Mouse (Mus musculus): ENCODE results near the gene Sympk. TPM values are rescaled to one million over a fixed set of nuclear protein-coding genes. Genes with fewer than 3 reads are reported as not detected.

Sympk gene
- total and polyA plus RNA-seq, 3 experiments = 43.7 to 141 (median 111) TPM

DNA sequence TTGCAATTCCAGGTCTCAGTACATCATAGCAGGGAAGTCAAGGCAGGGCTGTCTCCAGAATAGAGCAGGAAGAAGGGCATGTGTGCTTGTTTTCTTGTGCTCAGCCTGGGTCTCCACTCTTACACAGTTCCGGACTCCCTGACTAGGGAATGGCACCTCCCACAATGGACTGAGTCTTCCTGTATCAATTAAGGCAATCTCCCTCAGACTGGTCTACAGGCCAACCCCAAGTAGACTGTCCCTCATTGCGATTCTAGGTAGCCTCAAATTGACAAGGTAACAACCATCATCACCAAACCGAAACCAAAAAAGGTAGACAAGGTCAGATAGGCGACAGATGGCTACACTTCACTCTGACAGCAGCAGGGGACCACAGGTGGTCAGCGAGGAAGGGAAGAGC lies 51.1 kb downstream of the Sympk start:
- no peak overlapping the region for H3K9ac ChIP-seq (ENCODE audit: insufficient read depth, low read depth)
- no peak overlapping the region for H3K4me2 ChIP-seq (ENCODE audit: insufficient read depth, low read depth, poor library complexity, severe bottlenecking)
- no peaks in the 10 kb centered on the region for H3K79me2 ChIP-seq (replicated peaks; ENCODE audit: control insufficient read depth, extremely low read depth, insufficient read depth, poor library complexity, severe bottlenecking)
- H3K36me3 ChIP-seq (replicated peaks in 1 of 2; ENCODE audit: control insufficient read depth in 1 of 2, insufficient read depth in 1 of 2, low read length in 1 of 2) = no peaks in the 10 kb centered on the region
- DNase-seq (ENCODE audit: extremely low read depth) = no peak
- no peak overlapping the region for H3K4me3 ChIP-seq (replicated peaks in 1 of 3; ENCODE audit: low read depth in 2 of 3, low read length in 2 of 3, poor library complexity in 1 of 3)
- in situ Hi-C loops (cut with MboI; ENCODE audit: low pct_ligation_motif_present, low pct_unique_long_range_greater_than_20kb, low sequenced_read_pairs) = no loop called here
- H3K27me3 ChIP-seq (replicated peaks) = peaks cover 60% of the 10 kb centered on the region
- H3K4me1 ChIP-seq (ENCODE audit: control insufficient read depth in 1 of 2, insufficient read depth in 2 of 2) = peaks cover 18 to 26% of the 10 kb centered on the region in 2 experiments
- H3K9me3 ChIP-seq (replicated peaks; ENCODE audit: low read length) = peaks cover 39% of the 10 kb centered on the region
- TF ChIP-seq PAX5 (IDR thresholded peaks at IDR 0.05; ENCODE audit: low read length) (no peak), ETS1 (conservative IDR thresholded peaks at IDR 0.05; ENCODE audit: low read depth, low read length) (no peak), KAT2A (IDR thresholded peaks at IDR 0.05; ENCODE audit: insufficient replicate concordance, low read length) (no peak), MAZ (IDR thresholded peaks at IDR 0.05; ENCODE audit: low read depth, low read length) (no peak), ZNF384 (IDR thresholded peaks at IDR 0.05; ENCODE audit: low read depth, low read length) (no peak), CTCF (conservative IDR thresholded peaks at IDR 0.05 in 1 of 2, IDR thresholded peaks at IDR 0.05 in 1 of 2; ENCODE audit: low read depth in 2 of 2, low read length in 2 of 2) (no peak), MYC (IDR thresholded peaks at IDR 0.05; ENCODE audit: low read depth, low read length) (no peak), SIN3A (IDR thresholded peaks at IDR 0.05; ENCODE audit: low read length) (no peak), E2F4 (IDR thresholded peaks at IDR 0.05; ENCODE audit: insufficient replicate concordance, low read depth, low read length) (no peak), GABPA (IDR thresholded peaks at IDR 0.05; ENCODE audit: insufficient replicate concordance, low read depth, low read length) (no peak), ELF1 (IDR thresholded peaks at IDR 0.05; ENCODE audit: low read depth, low read length) (no peak), USF2 (conservative IDR thresholded peaks at IDR 0.05; ENCODE audit: low read depth, low read length) (no peak)
- dilution Hi-C loops (cut with MboI; ENCODE audit: extremely low pct_ligation_motif_present, extremely low pct_unique_long_range_greater_than_20kb, low sequenced_read_pairs) = no loop called here
- H3K27ac ChIP-seq (ENCODE audit: insufficient read depth, low read depth) = no peak overlapping the region

DNA sequence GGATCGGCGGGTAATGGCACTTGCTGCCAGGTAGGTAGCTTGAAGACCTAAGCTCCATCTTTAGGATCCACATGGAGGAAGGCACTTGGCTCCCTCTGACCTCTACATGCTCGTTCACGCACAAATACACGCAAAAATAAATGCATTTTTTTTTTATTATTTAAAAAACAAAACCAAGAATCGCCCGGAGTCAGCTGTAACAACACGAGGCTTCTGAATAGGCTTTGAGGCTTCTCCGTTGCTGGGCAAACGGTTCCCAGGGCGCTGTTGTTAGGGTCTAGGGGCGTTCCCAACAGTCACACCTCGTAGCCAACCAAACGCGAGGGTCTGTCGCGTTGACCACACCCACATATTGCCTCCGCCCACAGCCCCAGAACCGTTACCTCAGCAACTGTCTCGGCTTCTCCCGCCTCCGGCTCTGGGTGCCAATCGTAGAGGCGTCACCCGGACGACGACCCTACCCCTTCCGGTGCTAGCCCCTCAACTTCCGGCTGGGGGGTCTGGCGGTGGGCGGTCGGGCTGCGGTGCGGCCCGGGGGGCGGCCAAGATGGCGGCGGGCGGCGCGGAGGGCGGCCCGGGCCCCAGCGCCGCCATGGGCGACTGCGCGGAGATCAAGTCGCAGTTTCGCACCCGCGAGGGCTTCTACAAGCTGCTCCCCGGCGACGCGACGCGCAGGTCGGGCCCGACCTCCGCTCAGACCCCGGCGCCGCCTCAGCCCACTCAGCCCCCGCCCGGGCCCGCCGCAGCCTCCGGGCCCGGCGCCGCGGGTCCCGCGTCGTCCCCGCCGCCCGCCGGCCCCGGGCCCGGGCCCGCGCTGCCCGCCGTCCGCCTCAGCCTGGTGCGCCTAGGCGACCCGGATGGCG lies 51.8 kb downstream of the Sympk start, which contains the start of gene Dmwd:
Dmwd (plus strand) TSS at position 505 of the 863 bp plus-strand sequence.
- H3K36me3 ChIP-seq (replicated peaks in 1 of 2; ENCODE audit: control insufficient read depth in 1 of 2, insufficient read depth in 1 of 2, low read length in 1 of 2) = no peaks in the 10 kb centered on the region
- peaks cover 18 to 26% of the 10 kb centered on the region in 2 experiments for H3K4me1 ChIP-seq (ENCODE audit: control insufficient read depth in 1 of 2, insufficient read depth in 2 of 2)
- no peak within 1 kb of the TSS for H3K9ac ChIP-seq (ENCODE audit: insufficient read depth, low read depth)
- H3K9me3 ChIP-seq (replicated peaks; ENCODE audit: low read length) = peaks cover 39% of the 10 kb centered on the region
- no peak within 1 kb of the TSS for H3K27ac ChIP-seq (ENCODE audit: insufficient read depth, low read depth)
- H3K27me3 ChIP-seq (replicated peaks) = peaks cover 68% of the 10 kb centered on the region
- no peak for DNase-seq (ENCODE audit: extremely low read depth)
- in situ Hi-C loops (cut with MboI; ENCODE audit: low pct_ligation_motif_present, low pct_unique_long_range_greater_than_20kb, low sequenced_read_pairs) = no loop called here
- no peaks in the 10 kb centered on the region for H3K79me2 ChIP-seq (replicated peaks; ENCODE audit: control insufficient read depth, extremely low read depth, insufficient read depth, poor library complexity, severe bottlenecking)
- H3K4me3 ChIP-seq (replicated peaks in 1 of 3; ENCODE audit: low read depth in 2 of 3, low read length in 2 of 3, poor library complexity in 1 of 3) = no peak within 1 kb of the TSS
- TF ChIP-seq POLR2A (IDR thresholded peaks at IDR 0.05; ENCODE audit: low read depth, low read length) (no peak), CTCF (conservative IDR thresholded peaks at IDR 0.05 in 1 of 2, IDR thresholded peaks at IDR 0.05 in 1 of 2; ENCODE audit: low read depth in 2 of 2, low read length in 2 of 2) (no peak), IRF4 (IDR thresholded peaks at IDR 0.05; ENCODE audit: low read depth, low read length) (no peak), RAD21 (IDR thresholded peaks at IDR 0.05; ENCODE audit: low read depth, low read length) (no peak), MAX (IDR thresholded peaks at IDR 0.05; ENCODE audit: low read length) (no peak), JUN (IDR thresholded peaks at IDR 0.05; ENCODE audit: insufficient read depth, low read depth, low read length) (no peak)
- dilution Hi-C loops (cut with MboI; ENCODE audit: extremely low pct_ligation_motif_present, extremely low pct_unique_long_range_greater_than_20kb, low sequenced_read_pairs) = no loop called here
- H3K4me2 ChIP-seq (ENCODE audit: insufficient read depth, low read depth, poor library complexity, severe bottlenecking) = no peak within 1 kb of the TSS

Measured in CH12.LX (cell line).